Mouse (Mus musculus) urinary bladder, postnatal 0 days (tissue): Measurements from ENCODE around the gene Fam72a. TPM values are rescaled to one million over a fixed set of nuclear protein-coding genes. Genes with fewer than 3 reads are reported as not detected.

ENCODE experiments used
- microRNA-seq: library from miRNA; unstranded; fragments of <30 nt; microRNA quantifications from one replicate; pipeline ENCODE4, GENCODE M21; 2016
- polyA plus RNA-seq: library from polyadenylated mRNA; unstranded; fragments of >200 nt; fragmentation: Nextera tagmentation; extraction: Ambion mirVana; gene quantifications from 2 replicates; pipeline ENCODE4 v1.2.1, GENCODE M21; 2015

Gene Fam72a
- 0.82 and 1.9 TPM in 2 replicates for polyA plus RNA-seq

GRCm38 (mm10) chr1:131527281-131528080 lies at the start of gene Fam72a, which contains the start of gene Srgap2:
Gene Fam72a, plus strand, starts transcription at chr1:131527903.
Gene Srgap2, minus strand, starts transcription at chr1:131527352.

Small RNA genes lying within 50 kb of the gene (microRNA-seq; reads per million reads assigned to microRNA genes)
- gene Gm24273, result not detected

Other genes starting within 250 kb of the Fam72a start
- gene Ikbke, start 248.3 kb upstream of the Fam72a start, polyA plus RNA-seq, result 5.5 and 7.4 TPM in 2 replicates
- 8.3 and 11.2 TPM in 2 replicates for gene Srgap2, start 551 bp upstream of the Fam72a start, polyA plus RNA-seq
- gene Avpr1b, start 71.3 kb downstream of the Fam72a start, polyA plus RNA-seq, result not detected in 2 replicates
- 18.7 and 19.0 TPM in 2 replicates for gene Ctse, start 110.4 kb downstream of the Fam72a start, polyA plus RNA-seq
- gene Rab7b, start 160.8 kb downstream of the Fam72a start, polyA plus RNA-seq, result 20.4 and 21.8 TPM in 2 replicates
- not detected in 2 replicates for gene Slc26a9, start 216.1 kb downstream of the Fam72a start, polyA plus RNA-seq